Mouse (Mus musculus) NIH3T3 (cell line): ENCODE data around the gene Gh.

Experiments
- DNase-seq: peaks from one replicate; pipeline ENCODE4 v3.0.0-alpha.2; 2012; ENCODE audit warnings: low read depth

The Gh gene

GRCm38 (mm10) chr11:106308162-106308561 is 6.5 kb upstream of the Gh start:
- DNase-seq = no peak

GRCm38 (mm10) chr11:106307432-106307831 is 5.8 kb upstream of the Gh start:
- DNase-seq = no peak

GRCm38 (mm10) chr11:106306758-106307157 is 5.1 kb upstream of the Gh start:
- DNase-seq = no peak

- no peak for DNase-seq
These were observed 4.4 kb upstream of the Gh start for GRCm38 (mm10) chr11:106306065-106306385.

- DNase-seq = no peak
These were observed 3.8 kb upstream of the Gh start for GRCm38 (mm10) chr11:106305348-106306064.

GRCm38 (mm10) chr11:106302634-106303033 is 969 bp upstream of the Gh start:
- DNase-seq = peak; percentile 80

GRCm38 (mm10) chr11:106291861-106292260 is 9.8 kb downstream of the Gh start:
- no peak for DNase-seq

GRCm38 (mm10) chr11:106290376-106290775 is 11.3 kb downstream of the Gh start:
- no peak for DNase-seq

- DNase-seq = no peak
These were observed 12.3 kb downstream of the Gh start for GRCm38 (mm10) chr11:106289369-106289768.

- peak; percentile 54 for DNase-seq
These were observed 14.7 kb downstream of the Gh start for GRCm38 (mm10) chr11:106286987-106287386.

DNA sequence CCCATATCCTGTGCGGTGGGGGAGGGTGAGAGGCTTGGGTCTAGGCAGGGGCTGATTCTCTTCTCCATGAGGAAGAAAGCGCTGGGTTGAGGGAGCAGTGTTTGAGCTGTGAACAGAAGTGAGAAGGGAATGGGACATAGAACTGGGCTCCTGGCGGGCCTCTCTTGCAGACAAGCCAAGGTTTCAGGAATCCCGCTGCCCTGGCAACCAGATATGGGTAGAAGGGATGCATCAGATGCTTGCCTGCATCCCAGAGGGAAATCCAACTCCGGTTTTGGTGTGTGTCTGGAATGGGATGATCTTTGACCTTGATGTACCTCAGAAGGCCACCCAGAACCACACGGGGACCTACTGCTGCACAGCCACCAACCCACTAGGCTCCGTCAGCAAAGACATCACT is 15.5 kb downstream of the Gh start:
- no peak for DNase-seq

GRCm38 (mm10) chr11:106284126-106284525 is 17.5 kb downstream of the Gh start:
- DNase-seq = no peak

GRCm38 (mm10) chr11:106283371-106283770 is 18.3 kb downstream of the Gh start:
- DNase-seq = no peak

- DNase-seq = peak; percentile 16
These were observed 19.2 kb downstream of the Gh start for GRCm38 (mm10) chr11:106282452-106282851.

DNA sequence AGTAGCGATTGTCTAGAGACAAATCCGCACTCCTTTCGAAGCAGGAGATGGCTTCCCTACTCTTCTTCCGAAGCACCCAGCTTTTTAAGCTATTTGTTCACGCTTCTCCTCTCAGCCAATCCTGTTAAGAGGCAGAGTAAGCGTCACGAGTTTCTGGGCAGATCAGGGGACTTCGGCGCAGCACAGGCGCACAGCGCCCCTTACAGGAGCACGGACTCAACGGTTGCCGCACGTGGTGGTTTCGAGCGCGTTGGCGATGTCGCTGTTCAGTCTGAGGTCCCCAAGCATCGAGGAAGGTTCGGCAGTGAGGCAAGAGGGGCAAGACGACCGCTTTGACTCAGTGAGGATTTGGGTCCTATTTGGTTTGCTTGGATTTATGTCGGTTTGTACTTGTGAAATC is 25.2 kb downstream of the Gh start, which contains the start of gene Tcam1:
Tcam1 (plus strand) TSS at position 219 of the 400 bp plus-strand sequence.
- peak; percentile 39 for DNase-seq

DNA sequence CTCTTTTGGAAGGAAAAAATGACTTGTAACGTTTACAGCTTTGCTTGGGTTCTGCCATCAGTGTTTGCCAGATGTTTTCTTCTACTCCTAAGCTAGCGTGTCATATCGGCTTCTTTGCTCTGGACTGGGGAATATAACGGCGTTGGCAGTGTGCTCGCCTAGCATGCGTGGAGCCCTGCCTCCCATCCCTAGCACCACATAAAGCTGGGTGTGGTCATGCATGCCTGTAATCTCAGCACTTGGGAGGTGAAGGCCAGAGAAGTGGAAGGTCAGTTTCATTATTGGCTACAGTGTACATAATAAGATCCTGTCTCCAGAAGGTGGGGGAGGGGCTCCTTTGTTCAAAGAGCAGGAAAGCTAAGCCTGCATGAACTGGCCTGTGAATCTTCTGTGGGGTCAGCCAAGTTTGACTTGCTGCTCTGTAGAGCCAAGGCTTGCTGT is 26.7 kb downstream of the Gh start:
- DNase-seq = peak; percentile 24

GRCm38 (mm10) chr11:106274374-106274773 is 27.3 kb downstream of the Gh start:
- no peak for DNase-seq

DNA sequence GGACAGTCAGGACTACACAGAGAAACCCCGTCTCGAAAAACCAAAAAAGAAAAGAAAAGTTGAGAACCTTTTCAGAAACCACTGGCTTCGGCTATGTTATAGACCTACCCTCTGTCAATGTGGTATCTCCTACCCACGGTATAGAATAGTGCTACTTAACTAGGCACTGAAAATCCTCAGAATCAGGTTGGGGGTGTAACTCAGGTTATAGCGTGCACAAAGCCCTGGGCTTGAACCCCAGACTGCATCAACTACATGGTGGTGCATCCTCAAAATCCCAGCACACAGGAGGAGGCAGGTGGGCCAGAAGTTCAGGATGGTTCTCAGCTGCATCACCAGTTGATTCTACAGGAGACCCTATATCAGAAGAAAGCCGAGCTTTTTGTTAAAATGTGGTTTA is 27.9 kb downstream of the Gh start:
- DNase-seq = no peak

- DNase-seq = no peak
These were observed 28.4 kb downstream of the Gh start for GRCm38 (mm10) chr11:106273311-106273684.

DNA sequence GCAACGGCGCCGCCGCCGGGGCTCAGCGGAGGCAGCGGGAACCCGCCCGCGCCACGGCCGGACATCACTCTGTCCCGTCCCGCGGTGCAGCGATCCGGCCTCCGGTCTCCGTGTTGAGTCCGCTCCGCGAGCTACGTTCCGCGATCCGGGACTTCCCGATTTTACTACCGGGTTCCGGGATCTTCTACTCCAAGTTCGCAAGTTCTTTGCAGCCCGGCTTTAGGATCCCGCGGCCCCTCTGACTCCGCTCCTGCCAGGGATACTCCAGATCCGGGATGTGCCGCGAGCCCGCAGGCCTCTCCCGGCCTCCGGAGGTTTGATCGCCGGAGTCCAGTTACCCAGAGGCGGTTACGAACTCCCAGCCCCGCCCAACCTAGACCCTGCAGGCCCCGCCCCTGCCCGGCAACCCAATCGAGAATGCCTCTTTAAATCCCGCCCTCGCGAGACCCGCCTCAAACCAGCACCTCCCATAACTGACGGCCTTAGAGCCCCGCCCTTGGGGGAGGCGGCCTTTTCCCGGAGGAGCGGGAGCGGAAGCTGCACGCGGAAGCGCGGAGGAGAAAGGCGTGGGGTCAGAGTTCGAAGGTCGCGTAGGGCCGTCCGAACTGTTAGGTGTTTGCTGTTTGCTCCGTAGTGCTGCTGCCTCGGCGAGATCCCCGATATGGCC is 28.9 kb downstream of the Gh start, which contains the start of gene Smarcd2:
Smarcd2 (minus strand) TSS at position 329 of the 667 bp plus-strand sequence.
- DNase-seq = peak; percentile 98

DNA sequence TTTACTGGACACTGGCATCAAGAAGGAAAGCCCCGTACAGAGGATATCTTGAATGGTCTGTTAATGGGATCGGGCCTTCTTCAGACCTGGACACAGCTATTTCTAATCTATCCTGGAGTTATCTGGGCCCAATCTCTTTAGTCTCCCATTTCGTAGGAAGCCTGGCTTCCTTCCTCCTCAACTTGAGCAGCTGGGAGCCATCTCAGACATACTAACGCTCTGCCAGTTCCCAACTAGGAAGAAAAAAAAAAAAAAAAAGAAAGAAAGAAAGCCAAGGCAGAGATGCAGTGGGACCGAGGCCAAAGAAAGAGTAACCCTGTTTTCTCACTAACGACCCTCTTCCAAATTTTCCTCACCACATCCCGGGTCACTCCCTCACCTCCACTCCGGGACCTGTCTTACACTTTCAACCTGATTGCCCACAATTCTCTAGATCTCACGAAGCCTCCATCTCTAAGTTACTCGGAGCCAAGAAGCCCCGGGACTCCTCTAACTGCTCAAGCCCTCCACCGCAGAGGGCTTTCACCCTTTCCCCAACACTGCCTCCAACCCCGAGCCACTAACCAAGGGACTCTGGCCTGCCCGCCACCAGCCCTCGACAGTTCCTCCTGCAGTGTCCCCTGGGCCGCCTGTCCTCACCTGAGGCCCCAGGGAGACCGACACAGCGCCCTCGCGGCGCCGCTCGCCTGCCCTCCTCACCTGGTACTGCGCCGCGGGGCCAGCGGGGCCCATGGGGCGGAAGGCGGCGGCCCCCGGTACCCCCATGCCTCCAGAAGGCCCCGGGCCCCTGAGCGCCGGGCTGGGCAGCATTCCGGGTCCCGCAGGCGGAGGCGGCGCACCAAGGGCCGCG is 29.6 kb downstream of the Gh start:
- peak; percentile 57 for DNase-seq

DNA sequence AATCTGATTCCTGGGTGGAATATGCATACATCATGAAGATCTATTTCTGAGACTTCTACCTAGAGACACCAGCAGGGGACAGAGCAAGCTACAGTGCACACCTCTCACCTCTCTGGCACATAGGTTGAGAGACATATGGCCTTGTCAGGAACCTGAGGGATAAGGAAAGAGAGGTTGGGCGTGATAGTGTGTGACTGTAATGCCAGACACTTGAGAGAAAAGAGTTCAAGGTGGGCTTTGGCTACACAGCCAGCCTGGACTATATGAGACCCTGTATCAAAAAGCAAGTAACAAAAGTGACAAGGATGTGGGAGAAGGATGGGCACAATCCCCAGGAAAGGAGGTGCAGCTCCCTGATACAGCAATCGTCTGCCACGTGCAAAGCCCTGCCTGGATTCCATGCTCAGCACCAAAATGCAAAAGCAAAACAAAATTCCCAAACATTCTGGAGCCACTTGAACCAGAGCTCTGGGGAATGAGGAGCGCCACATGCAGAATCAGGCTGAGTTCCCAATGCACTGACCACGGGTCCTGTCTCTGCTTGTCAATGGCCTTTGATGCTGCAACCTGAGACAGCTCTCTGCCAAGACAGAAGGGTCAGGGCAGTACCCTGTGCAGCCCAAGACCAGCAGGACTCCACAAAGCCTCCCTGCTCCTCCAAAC is 30.4 kb downstream of the Gh start:
- DNase-seq = peak; percentile 20
